Mouse (Mus musculus) cerebellum, adult 2 months (tissue): ENCODE measurements around the gene Klhl22.

Experiments used
- CTCF ChIP-seq: fragments of 200-500 bp; IDR thresholded peaks from 2 replicates; pipeline ENCODE4 v1.5.1; 2011; ENCODE audit warnings: low read depth, mild to moderate bottlenecking, control low read depth, low read length, moderate library complexity, borderline replicate concordance; ENCODE audit not compliant: insufficient read depth
- POLR2A ChIP-seq: fragments of 200-500 bp; IDR thresholded peaks from 2 replicates; pipeline ENCODE4 v1.6.1; 2011; ENCODE audit warnings: low read length, control low read depth, borderline replicate concordance; ENCODE audit not compliant: insufficient read depth

DNA sequence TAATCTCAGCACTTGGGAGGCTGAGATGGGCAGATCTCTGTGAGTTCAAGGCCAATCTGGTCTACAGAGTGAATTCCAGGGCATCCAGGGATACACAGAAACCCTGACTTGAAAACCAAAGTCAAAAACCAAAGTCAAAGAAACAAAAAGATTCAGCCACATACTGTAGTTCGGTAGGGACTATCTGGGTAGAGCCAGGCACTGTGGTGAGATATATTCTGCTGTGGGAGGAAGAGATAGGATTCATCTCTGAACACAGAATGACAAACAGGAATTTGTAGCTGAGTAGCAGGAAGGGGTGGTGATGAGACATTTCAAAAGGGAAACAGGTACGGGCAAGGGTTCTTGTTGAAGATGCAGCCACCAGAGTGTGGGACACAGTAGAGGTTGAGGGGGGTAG is 68.8 kb downstream of the Klhl22 start:
- no peak for TF ChIP-seq CTCF
- no peak for TF ChIP-seq POLR2A
